In the genomic region with DNA sequence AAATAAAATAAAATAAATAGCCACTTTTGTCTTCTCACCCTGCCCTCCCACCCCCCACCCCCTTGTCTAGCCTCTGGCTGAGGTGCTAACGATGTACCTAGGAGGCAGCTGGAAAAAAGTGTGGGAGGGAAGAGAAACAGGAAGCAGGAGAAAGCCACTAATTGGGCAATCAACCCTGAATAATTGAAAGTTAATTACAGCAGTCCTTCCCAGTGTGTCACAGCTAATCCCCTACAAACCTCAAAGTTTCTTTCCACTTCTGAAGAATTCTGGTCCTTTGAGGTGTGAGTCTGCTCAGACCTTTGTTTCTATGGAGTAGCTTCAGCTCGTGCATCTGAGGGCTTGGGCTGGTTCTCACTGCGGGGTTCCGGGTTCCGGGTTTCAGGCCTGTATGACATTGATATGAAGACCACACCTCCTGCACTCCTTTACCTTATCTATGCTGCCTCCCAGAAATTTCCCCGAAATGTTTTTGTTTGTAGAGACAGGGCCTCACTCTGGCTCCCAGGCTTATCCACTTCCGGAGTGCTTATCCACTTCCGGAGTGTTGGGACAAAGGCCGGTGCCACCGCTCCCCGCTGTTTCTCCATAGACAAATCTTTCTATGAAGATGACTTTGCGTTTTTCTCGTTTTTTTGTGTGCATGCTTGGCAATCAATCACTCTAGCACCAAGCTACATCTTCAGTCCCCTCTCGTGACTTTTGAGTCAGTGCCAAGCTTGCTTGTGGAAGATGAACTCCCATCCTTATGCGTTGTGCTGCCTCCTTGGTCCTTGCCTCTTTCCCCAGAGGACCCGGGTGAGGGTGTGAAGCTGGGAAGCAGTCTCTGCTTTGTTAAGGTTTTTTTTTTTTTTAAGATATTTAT, we compare ENCODE assay signal across 9 mouse cellular contexts.
DNase-seq lines count a peak whose midpoint lies in the region; ATAC-seq and TF ChIP-seq lines count a peak whose summit lies in the region.
"Had no signal": no experiment of that assay in that cellular context is flagged by ENCODE, and none has a peak within 500 bp of the region (broad histone marks: within the 10 kb centered on the region; RNA-seq: fewer than 3 reads in every experiment).

No protein-coding gene starts in this region.

- no peaks in the 10 kb centered on the region for H3K36me3 ChIP-seq in kidney, embryonic 15.5 days
- H3K36me3 ChIP-seq in kidney, embryonic 14.5 days (ENCODE audit: control insufficient read depth, insufficient read depth, low read length): no peaks in the 10 kb centered on the region
- no peaks in the 10 kb centered on the region for H3K36me3 ChIP-seq in forebrain, embryonic 13.5 days (ENCODE audit: poor library complexity, severe bottlenecking)
- no peaks in the 10 kb centered on the region for H3K36me3 ChIP-seq in liver, postnatal 0 days (replicated peaks; ENCODE audit: insufficient read depth, low read length)

- H3K4me2 ChIP-seq in kidney, embryonic 15.5 days: no peak overlapping the region
- H3K4me2 ChIP-seq in kidney, embryonic 14.5 days (replicated peaks; ENCODE audit: low read depth, low read length): no peak overlapping the region
- H3K4me2 ChIP-seq in forebrain, embryonic 13.5 days: no peak overlapping the region
- peak overlapping the region; percentile 58 for H3K4me2 ChIP-seq in liver, postnatal 0 days (ENCODE audit: low read depth, low read length)

- H3K27me3 ChIP-seq in kidney, embryonic 15.5 days: no peaks in the 10 kb centered on the region
- no peaks in the 10 kb centered on the region for H3K27me3 ChIP-seq in kidney, embryonic 14.5 days (ENCODE audit: control insufficient read depth, insufficient read depth, low read length)
- peaks cover 18% of the 10 kb centered on the region for H3K27me3 ChIP-seq in forebrain, embryonic 13.5 days
- no peaks in the 10 kb centered on the region for H3K27me3 ChIP-seq in liver, postnatal 0 days (ENCODE audit: insufficient read depth, low read length)

- ATAC-seq in kidney, embryonic 15.5 days (replicated peaks; ENCODE audit: low FRiP score): peak; percentile 60; the same call in 1 of the 2 replicates
- no peak for ATAC-seq in kidney, embryonic 14.5 days (ENCODE audit: low FRiP score, low TSS enrichment)
- ATAC-seq in forebrain, embryonic 13.5 days: peak; percentile 41; the same call in 1 of the 2 replicates
- ATAC-seq in liver, postnatal 0 days: peak; percentile 98

- no peak for TF ChIP-seq CTCF in liver, postnatal 0 days (IDR thresholded peaks at IDR 0.05; ENCODE audit: low read depth)

- TF ChIP-seq EP300 in liver, postnatal 0 days (IDR thresholded peaks at IDR 0.05; ENCODE audit: low read depth): peak; percentile 89

- no peak overlapping the region for H3K27ac ChIP-seq in kidney, embryonic 15.5 days
- no peak overlapping the region for H3K27ac ChIP-seq in kidney, embryonic 14.5 days (ENCODE audit: low read depth, low read length)
- H3K27ac ChIP-seq in forebrain, embryonic 13.5 days: no peak overlapping the region
- H3K27ac ChIP-seq in liver, postnatal 0 days (ENCODE audit: low read depth): peak overlapping the region; percentile 76

- no peaks in the 10 kb centered on the region for H3K4me1 ChIP-seq in kidney, embryonic 15.5 days
- H3K4me1 ChIP-seq in kidney, embryonic 14.5 days (ENCODE audit: control insufficient read depth, insufficient read depth, low read length): no peaks in the 10 kb centered on the region
- H3K4me1 ChIP-seq in forebrain, embryonic 13.5 days: peaks cover 31% of the 10 kb centered on the region
- 0 out of 2 replicates have a peak, but pooled peaks cover 2% of the 10 kb centered on the region for H3K4me1 ChIP-seq in liver, postnatal 0 days (ENCODE audit: insufficient read depth)

- H3K4me3 ChIP-seq in kidney, embryonic 15.5 days (replicated peaks): no peak overlapping the region
- H3K4me3 ChIP-seq in kidney, embryonic 14.5 days (ENCODE audit: low read length): no peak overlapping the region
- no peak overlapping the region for H3K4me3 ChIP-seq in forebrain, embryonic 13.5 days
- peak overlapping the region; percentile 50 for H3K4me3 ChIP-seq in liver, postnatal 0 days (ENCODE audit: low read depth, low read length)

- no peak overlapping the region for H3K9ac ChIP-seq in kidney, embryonic 15.5 days
- H3K9ac ChIP-seq in kidney, embryonic 14.5 days (ENCODE audit: low read depth, low read length): no peak overlapping the region
- no peak overlapping the region for H3K9ac ChIP-seq in forebrain, embryonic 13.5 days
- peak overlapping the region; percentile 59 for H3K9ac ChIP-seq in liver, postnatal 0 days (replicated peaks)

- intact Hi-C loops in left cerebral cortex, postnatal 36 days (cut with DNase I): no loop called here

- no peaks in the 10 kb centered on the region for H3K9me3 ChIP-seq in kidney, embryonic 15.5 days (replicated peaks)
- no peaks in the 10 kb centered on the region for H3K9me3 ChIP-seq in kidney, embryonic 14.5 days (ENCODE audit: control insufficient read depth, low read length)
- H3K9me3 ChIP-seq in forebrain, embryonic 13.5 days (replicated peaks): no peaks in the 10 kb centered on the region
- no peaks in the 10 kb centered on the region for H3K9me3 ChIP-seq in liver, postnatal 0 days (ENCODE audit: low read length)

- DNase-seq in ZHBTc4 (ENCODE audit: low read depth, low spot score): peak; percentile 21
- DNase-seq in liver, postnatal 0 days: peak; percentile 59
- no peak for DNase-seq in left cerebral cortex, postnatal 36 days (ENCODE audit: low spot score in 2 of 2)
- no peak for DNase-seq in frontal cortex, postnatal 25 days (ENCODE audit: low spot score in 2 of 2)
- DNase-seq: kidney, postnatal 36 days; right cerebral cortex, adult 18-20 months had no signal

- 54% methylated on average over 16 of the region's 16 CpGs for WGBS in kidney, embryonic 15.5 days
- WGBS in kidney, embryonic 14.5 days: 56% methylated on average over 16 of the region's 16 CpGs
- WGBS in forebrain, embryonic 13.5 days: 32% methylated on average over 16 of the region's 16 CpGs
- WGBS in liver, postnatal 0 days (ENCODE audit: insufficient replicate concordance): 36% methylated on average over 16 of the region's 16 CpGs

Comparison
In these comparisons a context has a peak if more than half of its experiments do, and no peak if none do; other contexts are left out.
1. DNase-seq: peak in ZHBTc4 (single experiment) and liver, postnatal 0 days (single experiment); none in left cerebral cortex, postnatal 36 days (0 of 2) and frontal cortex, postnatal 25 days (0 of 2).